Mouse (Mus musculus) adrenal gland, adult 2 months (tissue): Measurements from ENCODE around the gene Lamtor4. TPM values are rescaled to one million over a fixed set of nuclear protein-coding genes. Genes with fewer than 3 reads are reported as not detected.
"Not testable (repeated sequence)": the region's sequence is repeated elsewhere in the genome, so short reads cannot be mapped to it uniquely, and the experiment has no call there.

Experiments used
- DNase-seq: peaks from one replicate; pipeline ENCODE4 v3.0.0; 2021
- long read RNA-seq: library from polyadenylated mRNA; stranded (forward); transcript quantifications from one replicate; pipeline ENCODE4 v2.0.0, GENCODE M21; 2021
- polyA plus RNA-seq: library from polyadenylated mRNA; depleted of rRNA; stranded (reverse); fragments of >200 nt; gene quantifications from 2 replicates; pipeline ENCODE4 v1.2.3, GENCODE M21; 2012; rRNA removed
- total RNA-seq, 2 experiments: library from RNA; stranded (reverse); gene quantifications; 2 replicates each; pipeline ENCODE4 v1.2.3; 2021

Gene Lamtor4
- total RNA-seq: 10 to 100 TPM; 72.3 to 99.9 TPM
- polyA plus RNA-seq: 184 and 189 TPM in 2 replicates
- long read RNA-seq, transcript Lamtor4-202 (3 exons, 980 nt): minor isoform, 18 of 70 reads
- long read RNA-seq, transcript Lamtor4-201 (4 exons, 877 nt): major isoform, 51 of 70 reads
- long read RNA-seq, partial matches to known transcripts: 1 of 70 reads
- long read RNA-seq, other reads (novel, unspliced or antisense): 0 of 70 reads

- peak; percentile 96 for DNase-seq
Observed at GRCm38 (mm10) chr5:138255353-138256093, at the start of gene Lamtor4. TSS of gene Lamtor4 (plus strand) at chr5:138255482.

- DNase-seq: peak; percentile 45
Observed at GRCm38 (mm10) chr5:138207253-138207652, 48.0 kb upstream of the Lamtor4 start.

- DNase-seq: no peak
Observed at GRCm38 (mm10) chr5:138207873-138208272, 47.4 kb upstream of the Lamtor4 start.

- DNase-seq: not testable (repeated sequence)
Observed at GRCm38 (mm10) chr5:138216632-138217031, 38.6 kb upstream of the Lamtor4 start.

GRCm38 (mm10) chr5:138219864-138220263 lies 35.4 kb upstream of the Lamtor4 start:
- no peak for DNase-seq

GRCm38 (mm10) chr5:138222111-138222510 lies 33.2 kb upstream of the Lamtor4 start:
- DNase-seq: peak; percentile 89

- DNase-seq: no peak
Observed at GRCm38 (mm10) chr5:138223287-138223686, 32.0 kb upstream of the Lamtor4 start.

- DNase-seq: no peak
Observed at GRCm38 (mm10) chr5:138225700-138226099, 29.6 kb upstream of the Lamtor4 start, which contains the start of gene Nxpe5. TSS of gene Nxpe5 (plus strand) at chr5:138225898.

GRCm38 (mm10) chr5:138226491-138226890 lies 28.8 kb upstream of the Lamtor4 start:
- no peak for DNase-seq

- no peak for DNase-seq
Observed at GRCm38 (mm10) chr5:138227367-138227766, 27.9 kb upstream of the Lamtor4 start.

GRCm38 (mm10) chr5:138228026-138228425 lies 27.3 kb upstream of the Lamtor4 start:
- peak; percentile 19 for DNase-seq

- no peak for DNase-seq
Observed at GRCm38 (mm10) chr5:138229511-138229910, 25.8 kb upstream of the Lamtor4 start.

GRCm38 (mm10) chr5:138233778-138234177 lies 21.5 kb upstream of the Lamtor4 start:
- DNase-seq: no peak

GRCm38 (mm10) chr5:138234224-138234623 lies 21.1 kb upstream of the Lamtor4 start:
- no peak for DNase-seq

- DNase-seq: peak; percentile 50
Observed at GRCm38 (mm10) chr5:138241511-138241910, 13.8 kb upstream of the Lamtor4 start.

GRCm38 (mm10) chr5:138251144-138251543 lies 4.1 kb upstream of the Lamtor4 start:
- no peak for DNase-seq

GRCm38 (mm10) chr5:138253061-138253460 lies 2.2 kb upstream of the Lamtor4 start:
- DNase-seq: no peak

- DNase-seq: no peak
Observed at GRCm38 (mm10) chr5:138256094-138256467, 799 bp downstream of the Lamtor4 start.

GRCm38 (mm10) chr5:138256966-138257584 lies 1.8 kb downstream of the Lamtor4 start:
- no peak for DNase-seq

GRCm38 (mm10) chr5:138257585-138257978 lies 2.3 kb downstream of the Lamtor4 start:
- DNase-seq: no peak

- DNase-seq: no peak
Observed at GRCm38 (mm10) chr5:138258078-138258477, 2.8 kb downstream of the Lamtor4 start.

GRCm38 (mm10) chr5:138258542-138258941 lies 3.3 kb downstream of the Lamtor4 start:
- DNase-seq: peak; percentile 80

GRCm38 (mm10) chr5:138258993-138259392 lies 3.7 kb downstream of the Lamtor4 start:
- no peak for DNase-seq
